Mouse (Mus musculus) mouse trophoblast stem cell (cell line): ENCODE measurements at regions not wholly inside any gene's neighbourhood (a gene's known extent, or its start where the extent isn't known, plus 50 kb on each side); places are given as distances from the start of the nearest gene placed in this dataset.

Experiments used
- in situ Hi-C, 2 experiments: fragments of 300-500 bp; cut with MseI, MboI; formaldehyde crosslinking; loops; 2 replicates in 1 of 2; 3 replicates in 1 of 2; pipeline ENCODE4 v1.15.1; 2025

- in situ Hi-C loops = loop anchor here (25.0 kb wide), 3 partner anchors 346 to 471 kb away; no protein-coding TSS in a partner anchor
Observed at GRCm38 (mm10) chr5:18916688-18917285, 310.0 kb upstream of the Magi2 start.

GRCm38 (mm10) chr5:18953875-18954474 lies 272.9 kb upstream of the Magi2 start:
- in situ Hi-C loops = no loop called here
